Mouse (Mus musculus): ENCODE measurements around the gene Zscan29. TPM values are rescaled to one million over a fixed set of nuclear protein-coding genes. Genes with fewer than 3 reads are reported as not detected.

The Zscan29 gene
- polyA plus RNA-seq (2012; rRNA removed): 2.4 and 4.6 TPM in 2 replicates

DNA sequence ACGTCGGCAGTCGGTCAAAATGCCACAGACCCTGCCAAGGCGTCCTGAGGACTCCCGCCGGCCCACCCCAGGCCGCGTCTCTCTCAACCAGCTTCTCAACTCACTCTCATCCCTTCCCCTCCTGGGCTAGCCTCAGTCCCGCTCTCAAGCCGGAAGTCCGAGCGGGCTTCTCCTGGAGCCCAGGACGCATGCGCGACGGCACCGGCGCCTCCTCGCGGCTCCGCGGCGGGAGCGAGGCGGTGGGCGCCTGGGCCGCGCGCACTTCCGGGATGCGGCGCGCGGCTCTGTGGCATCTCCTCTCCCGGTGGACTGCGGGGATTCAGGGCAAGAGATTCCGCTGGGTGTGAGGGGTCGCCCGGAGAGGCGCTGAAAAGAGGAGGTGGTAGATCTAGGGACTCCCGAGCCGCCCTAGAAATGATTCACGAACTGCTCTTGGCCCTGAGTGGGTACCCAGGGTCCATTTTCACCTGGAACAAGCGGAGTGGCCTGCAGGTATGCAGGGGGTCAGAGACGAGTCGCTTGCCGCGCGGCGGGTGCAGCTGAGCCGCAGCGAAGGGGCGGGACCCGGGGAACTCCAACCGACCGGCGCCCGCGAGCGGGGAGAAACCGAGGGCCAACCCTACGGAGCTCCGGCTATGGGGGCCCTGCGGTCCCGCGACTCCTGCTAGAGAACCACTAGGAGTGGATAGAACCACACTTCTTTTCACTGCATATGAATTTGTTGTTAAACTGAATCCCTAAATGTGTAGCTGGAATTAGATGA lies at the start of gene Zscan29:
Gene Zscan29, minus strand, starts transcription at position 146 of the 763 bp plus-strand sequence.
- DNase-seq (ENCODE audit: low read depth, low spot score): peak; percentile 65
- under 1% methylated on average over 66 of the region's 66 CpGs for WGBS

GRCm38 (mm10) chr2:121219994-121220393 lies 49.1 kb upstream of the Zscan29 start:
- DNase-seq (ENCODE audit: low read depth, low spot score): no peak

DNA sequence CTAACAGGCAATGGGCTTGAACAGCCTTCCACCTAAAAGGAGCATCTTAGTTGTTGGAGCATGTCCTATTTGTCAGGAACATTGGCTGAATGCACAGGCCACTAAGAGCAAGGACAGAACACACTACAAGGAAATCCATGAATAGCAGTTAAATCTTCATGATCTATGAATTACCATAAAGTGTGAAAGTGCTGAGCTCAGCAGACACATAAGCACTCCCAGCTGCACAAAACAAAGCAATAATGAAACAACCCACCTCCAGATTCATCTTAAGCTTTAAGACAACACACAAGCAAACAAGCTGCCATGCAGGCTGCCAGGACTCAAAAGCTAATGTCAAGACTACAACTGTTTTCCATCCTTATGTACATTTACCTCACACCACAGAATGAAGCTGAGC lies 48.3 kb upstream of the Zscan29 start:
- no peak for DNase-seq (ENCODE audit: low read depth, low spot score)

- DNase-seq (ENCODE audit: low read depth, low spot score): no peak
- 62% methylated on average over 3 of the region's 3 CpGs for WGBS
These were observed 43.6 kb upstream of the Zscan29 start for GRCm38 (mm10) chr2:121214491-121214890.

DNA sequence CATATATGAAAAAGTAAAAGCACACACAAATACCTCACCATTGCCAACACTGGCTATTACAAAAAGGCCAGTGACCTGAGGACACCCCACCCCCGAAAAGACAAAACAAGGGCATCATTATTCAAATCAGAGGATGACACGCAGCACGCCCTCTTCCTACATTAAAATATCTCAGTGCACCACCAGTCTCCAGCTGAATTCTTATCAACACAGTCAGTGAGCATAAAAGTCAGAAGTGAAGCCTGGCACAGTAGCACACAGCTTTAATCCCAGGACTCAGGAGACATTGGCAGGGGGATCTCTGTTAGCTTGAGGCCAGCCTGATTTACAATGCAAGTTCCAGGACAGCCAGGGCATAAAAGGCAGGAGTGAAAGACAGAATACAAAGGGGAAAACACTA lies 35.6 kb upstream of the Zscan29 start:
- DNase-seq (ENCODE audit: low read depth, low spot score): no peak
- WGBS: 94% methylated on average over 3 of the region's 3 CpGs

- 93% methylated on average over 17 of the region's 17 CpGs for WGBS
- DNase-seq (ENCODE audit: low read depth, low spot score): no peak
These were observed 33.4 kb upstream of the Zscan29 start for GRCm38 (mm10) chr2:121204276-121204675.

- DNase-seq (ENCODE audit: low read depth, low spot score): no peak
- WGBS: 92% methylated on average over 9 of the region's 9 CpGs
These were observed 24.5 kb upstream of the Zscan29 start for GRCm38 (mm10) chr2:121195466-121195865.

- DNase-seq (ENCODE audit: low read depth, low spot score): no peak
- WGBS: 62% methylated on average over 1 of the region's 1 CpGs
These were observed 17.6 kb upstream of the Zscan29 start for GRCm38 (mm10) chr2:121188530-121188929.

- 94% methylated on average over 7 of the region's 7 CpGs for WGBS
- no peak for DNase-seq (ENCODE audit: low read depth, low spot score)
These were observed 13.2 kb upstream of the Zscan29 start for GRCm38 (mm10) chr2:121184142-121184541.

DNA sequence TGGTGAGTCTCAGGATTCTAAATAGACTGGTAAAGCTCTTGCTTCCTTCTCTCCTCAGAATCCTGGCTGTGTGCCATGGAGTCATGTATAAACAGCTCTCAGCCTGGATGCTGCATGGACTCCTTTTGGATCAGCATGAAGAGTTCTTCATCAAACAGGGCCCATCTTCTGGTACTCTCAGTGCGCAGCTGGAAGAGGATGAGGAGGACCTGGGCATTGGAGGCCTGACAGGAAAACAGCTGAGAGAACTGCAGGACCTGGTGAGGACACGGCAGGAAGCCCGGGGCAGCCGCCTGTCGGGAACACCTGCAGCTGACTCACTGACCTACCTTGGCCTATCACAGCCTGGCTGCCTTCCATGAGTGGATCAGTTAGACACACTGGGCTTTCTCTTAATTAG lies 12.5 kb upstream of the Zscan29 start:
- WGBS: 50% methylated on average over 5 of the region's 5 CpGs
- no peak for DNase-seq (ENCODE audit: low read depth, low spot score)

- DNase-seq (ENCODE audit: low read depth, low spot score): no peak
- WGBS: 93% methylated on average over 3 of the region's 3 CpGs
These were observed 8.0 kb upstream of the Zscan29 start for GRCm38 (mm10) chr2:121178828-121179479.

GRCm38 (mm10) chr2:121170481-121170971 lies 399 bp downstream of the Zscan29 start, which contains the start of gene Tubgcp4:
TSS of gene Tubgcp4 (plus strand) at chr2:121170654.
- under 1% methylated on average over 38 of the region's 38 CpGs for WGBS
- DNase-seq (ENCODE audit: low read depth, low spot score): no peak

GRCm38 (mm10) chr2:121169902-121170301 lies 1.0 kb downstream of the Zscan29 start:
- no peak for DNase-seq (ENCODE audit: low read depth, low spot score)

GRCm38 (mm10) chr2:121169173-121169572 lies 1.8 kb downstream of the Zscan29 start:
- no peak for DNase-seq (ENCODE audit: low read depth, low spot score)
- 39% methylated on average over 4 of the region's 4 CpGs for WGBS

More at GRCm38 (mm10) chr2:121169902-121170301, 1.0 kb downstream of the Zscan29 start:
- WGBS: under 1% methylated on average over 9 of the region's 9 CpGs

GRCm38 (mm10) chr2:121153100-121153499 lies 17.8 kb downstream of the Zscan29 start:
- WGBS: 91% methylated on average over 3 of the region's 3 CpGs
- no peak for DNase-seq (ENCODE audit: low read depth, low spot score)

DNA sequence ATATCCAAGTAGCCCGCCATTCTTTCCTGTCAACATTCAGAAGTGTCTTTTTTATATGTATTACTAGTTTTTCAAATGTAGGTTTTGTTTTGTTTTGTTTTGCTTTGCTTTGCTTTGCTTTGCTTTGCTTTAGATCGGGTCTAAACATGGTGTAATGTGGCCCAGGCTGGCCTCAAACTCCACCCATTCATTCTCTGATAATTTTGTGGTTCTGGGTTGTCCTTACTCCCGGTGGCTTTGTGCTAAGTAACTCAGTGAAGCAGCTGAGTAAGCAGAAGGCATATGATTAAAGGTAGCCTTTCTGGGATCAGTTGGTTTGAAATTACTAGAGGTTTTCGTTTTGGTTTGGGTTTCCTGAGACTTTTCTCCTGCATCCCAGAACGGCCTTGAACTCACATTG lies 21.2 kb downstream of the Zscan29 start:
- DNase-seq (ENCODE audit: low read depth, low spot score): no peak

DNA sequence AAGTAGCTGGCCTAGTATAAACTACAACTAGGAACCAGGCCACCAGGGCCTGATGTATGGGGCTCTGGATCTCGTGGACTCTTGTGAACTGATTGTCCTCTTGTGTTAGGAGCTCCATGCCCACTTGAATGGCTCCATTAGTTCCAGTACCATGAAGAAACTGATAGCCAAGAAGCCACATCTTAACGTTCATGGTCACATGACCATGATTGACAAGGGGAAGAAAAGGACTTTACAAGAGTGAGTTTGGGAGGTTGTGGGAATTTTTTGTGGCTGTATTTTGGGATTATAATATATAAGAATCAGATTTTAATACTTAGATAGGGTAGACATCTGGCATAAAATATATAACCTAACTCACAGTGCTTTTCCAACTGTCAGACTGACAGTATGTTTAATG lies 28.5 kb downstream of the Zscan29 start:
- WGBS: 79% methylated on average over 2 of the region's 2 CpGs
- DNase-seq (ENCODE audit: low read depth, low spot score): no peak

More for the DNA sequence above, 21.2 kb downstream of the Zscan29 start:
- WGBS: 77% methylated on average over 5 of the region's 5 CpGs

DNA sequence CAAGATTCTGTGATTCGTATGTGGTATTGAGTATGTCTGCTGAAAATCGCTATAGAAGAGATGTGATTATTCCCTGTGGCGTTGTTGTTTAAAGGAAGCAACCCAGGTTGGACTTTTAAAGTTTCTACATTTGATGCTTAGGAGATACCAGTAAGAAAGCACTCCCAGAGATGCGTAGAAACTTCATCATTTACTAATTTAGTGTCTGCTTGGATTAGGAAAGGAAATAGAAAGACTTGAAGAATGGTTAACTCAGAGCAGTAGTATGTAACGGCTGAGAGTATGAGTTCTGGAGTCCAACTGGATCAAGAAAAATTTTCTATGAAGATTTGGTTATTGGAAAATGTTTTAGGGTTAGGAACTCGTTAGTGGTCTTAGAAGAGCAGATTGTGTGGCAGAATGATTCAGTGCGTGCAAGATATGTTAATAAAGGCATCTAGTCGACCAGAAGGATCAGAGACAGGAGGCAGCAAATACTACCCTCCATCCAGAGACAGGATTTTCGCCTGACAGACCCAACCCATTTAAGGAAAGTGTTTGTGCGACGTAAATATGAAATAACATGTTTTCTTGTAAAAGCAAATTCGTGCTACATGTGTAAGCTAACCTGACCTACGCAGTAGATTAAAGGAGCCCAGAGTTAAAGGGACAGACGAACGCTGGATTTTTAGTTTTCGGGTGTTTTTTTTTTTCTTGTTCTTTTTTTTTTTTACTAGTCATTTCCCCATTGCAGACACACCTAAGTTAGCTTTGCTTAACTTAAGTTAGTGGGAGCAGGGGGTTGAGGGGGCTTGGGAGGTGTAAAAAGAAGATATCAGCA lies 29.5 kb downstream of the Zscan29 start:
- 65% methylated on average over 16 of the region's 16 CpGs for WGBS
- no peak for DNase-seq (ENCODE audit: low read depth, low spot score)

DNA sequence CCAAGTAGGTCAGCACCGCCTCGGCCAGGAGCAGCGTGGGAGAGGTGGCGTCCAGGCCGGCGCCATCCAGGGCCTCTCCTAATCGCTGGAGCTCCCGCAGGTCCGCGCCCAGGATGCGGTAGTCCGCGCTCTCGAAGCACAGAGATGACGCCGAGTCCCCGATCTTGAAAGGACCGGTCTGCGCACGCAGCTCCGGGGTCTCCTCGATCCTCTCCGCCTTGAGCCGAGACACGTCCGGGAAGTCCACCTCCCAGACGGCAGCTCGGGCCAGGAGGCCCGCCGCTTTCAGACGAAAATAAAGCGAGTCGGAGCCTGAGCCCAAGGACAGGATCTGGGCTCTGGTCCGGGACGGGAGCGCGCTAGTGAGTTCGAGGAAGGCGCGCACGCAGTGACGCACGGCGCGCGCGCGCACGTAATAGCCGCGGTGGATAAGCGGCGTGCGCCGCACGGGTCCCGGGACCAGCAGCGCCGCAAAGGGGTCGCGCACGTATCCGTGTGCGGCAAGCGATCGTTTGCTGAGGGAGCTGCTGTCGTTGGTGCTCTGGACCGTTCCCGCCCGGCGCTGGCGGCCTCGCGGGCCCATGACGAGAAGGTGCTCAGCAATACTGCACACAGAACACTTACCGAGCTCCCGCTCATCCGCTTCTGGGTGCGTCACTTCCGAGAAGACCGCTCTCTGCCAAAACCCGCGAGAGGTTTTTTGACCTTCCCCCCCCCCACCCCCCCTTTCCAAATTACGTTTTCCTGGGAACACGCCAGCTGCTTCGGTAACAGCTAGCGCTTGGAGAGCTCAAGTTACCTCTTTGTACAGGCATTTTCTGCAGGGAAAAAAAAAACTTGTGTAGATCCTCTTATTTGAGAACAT lies 30.7 kb downstream of the Zscan29 start, which contains the start of the genes Adal and Lcmt2:
Gene Adal, plus strand, starts transcription at position 411 of the 865 bp plus-strand sequence.
Gene Lcmt2, minus strand, starts transcription at position 636 of the 865 bp plus-strand sequence.
- DNase-seq (ENCODE audit: low read depth, low spot score): peak; percentile 59
- WGBS: under 1% methylated on average over 87 of the region's 87 CpGs
